15 mouse cellular contexts compared by ENCODE assay signal in genomic region chr1:74851001-74851775, GRCm38 (mm10). TPM values are rescaled to one million over a fixed set of nuclear protein-coding genes. Genes with fewer than 3 reads are reported as not detected.
DNase-seq lines count a peak whose midpoint lies in the region; ATAC-seq and TF ChIP-seq lines count a peak whose summit lies in the region.
"Had no signal": no experiment of that assay in that cellular context is flagged by ENCODE, and none has a peak within 500 bp of the region (broad histone marks: within the 10 kb centered on the region; RNA-seq: fewer than 3 reads in every experiment).

No protein-coding gene starts in this region.

- peaks cover 45% of the 10 kb centered on the region for H3K27me3 ChIP-seq in hindbrain, embryonic 12.5 days
- H3K27me3 ChIP-seq in neural tube, embryonic 13.5 days, result peaks cover 21% of the 10 kb centered on the region
- no peaks in the 10 kb centered on the region for H3K27me3 ChIP-seq in cerebellum, adult 2 months (ENCODE audit: control insufficient read depth, insufficient read depth, low read length)

- peak; percentile 45 to 53 for DNase-seq in left cerebral cortex, adult 2 months (ENCODE audit: extremely low spot score in 1 of 2, low spot score in 2 of 2)
- no peak for DNase-seq in left cerebral cortex, postnatal 4 days
- peak; percentile 84 for DNase-seq in brain, adult 2 months (ENCODE audit: low read depth, low spot score)
- no peak for DNase-seq in cerebellum, adult 2 months
- no peak for DNase-seq in ovary, postnatal 10 days (ENCODE audit: low spot score)
- DNase-seq: kidney, postnatal 25 days; lung, adult 18-20 months; thymus, postnatal 25 days had no signal

- no peaks in the 10 kb centered on the region for H3K9me3 ChIP-seq in hindbrain, embryonic 12.5 days (replicated peaks)
- H3K9me3 ChIP-seq in neural tube, embryonic 13.5 days, result no peaks in the 10 kb centered on the region

- ATAC-seq in hindbrain, embryonic 12.5 days (ENCODE audit: low FRiP score), result no peak
- ATAC-seq in neural tube, embryonic 13.5 days (ENCODE audit: low read depth), result no peak

- no peaks in the 10 kb centered on the region for H3K36me3 ChIP-seq in hindbrain, embryonic 12.5 days
- H3K36me3 ChIP-seq in neural tube, embryonic 13.5 days, result no peaks in the 10 kb centered on the region

- peak overlapping the region; percentile 19; the same call in 1 of the 2 replicates for H3K4me3 ChIP-seq in left cerebral cortex, adult 2 months
- no peak overlapping the region for H3K4me3 ChIP-seq in hindbrain, embryonic 12.5 days
- H3K4me3 ChIP-seq in neural tube, embryonic 13.5 days, result no peak overlapping the region
- no peak overlapping the region for H3K4me3 ChIP-seq in cerebellum, adult 2 months (replicated peaks; ENCODE audit: insufficient read depth, low read depth, low read length)
- H3K4me3 ChIP-seq: megakaryocyte, embryonic 14.5 days had no signal

- intact Hi-C loops in left cerebral cortex, adult 2 months (cut with DNase I), result no loop called here
- intact Hi-C loops in left cerebral cortex, postnatal 4 days (cut with DNase I), result no loop called here

- H3K4me1 ChIP-seq in hindbrain, embryonic 12.5 days, result peaks cover 44% of the 10 kb centered on the region
- peaks cover 37% of the 10 kb centered on the region for H3K4me1 ChIP-seq in neural tube, embryonic 13.5 days (replicated peaks)
- no peaks in the 10 kb centered on the region for H3K4me1 ChIP-seq in cerebellum, adult 2 months (ENCODE audit: control insufficient read depth, insufficient read depth, low read length)

- TF ChIP-seq POLR2A in cerebellum, adult 2 months (IDR thresholded peaks at IDR 0.05; ENCODE audit: borderline replicate concordance, insufficient read depth, low read length), result no peak

- H3K4me2 ChIP-seq in hindbrain, embryonic 12.5 days (replicated peaks), result no peak overlapping the region
- no peak overlapping the region for H3K4me2 ChIP-seq in neural tube, embryonic 13.5 days

- peak overlapping the region; percentile 94 for H3K27ac ChIP-seq in left cerebral cortex, adult 2 months
- peak overlapping the region; percentile 57 for H3K27ac ChIP-seq in hindbrain, embryonic 12.5 days
- H3K27ac ChIP-seq in neural tube, embryonic 13.5 days (replicated peaks), result no peak overlapping the region; the same call in 1 of the 2 replicates
- no peak overlapping the region for H3K27ac ChIP-seq in cerebellum, adult 2 months (ENCODE audit: insufficient read depth, low read length)

- no peak for TF ChIP-seq CTCF in left cerebral cortex, adult 2 months (IDR thresholded peaks at IDR 0.05)
- no peak for TF ChIP-seq CTCF in cerebellum, adult 2 months (IDR thresholded peaks at IDR 0.05; ENCODE audit: borderline replicate concordance, insufficient read depth, low read depth, low read length)

- peak overlapping the region; percentile 36 for H3K9ac ChIP-seq in hindbrain, embryonic 12.5 days
- peak overlapping the region; percentile 4; the same call in 1 of the 2 replicates for H3K9ac ChIP-seq in neural tube, embryonic 13.5 days

- 18% methylated on average over 6 of the region's 6 CpGs for WGBS in hindbrain, embryonic 12.5 days
- WGBS in neural tube, embryonic 13.5 days, result 19% methylated on average over 6 of the region's 6 CpGs
- WGBS in cerebellum, adult 2 months, result 38% methylated on average over 6 of the region's 6 CpGs

RNA-seq across cellular contexts. Expression of gene Cdk5r2, which starts 3.5 kb away (rescaled TPM):
- total RNA-seq in left cerebral cortex, adult 2 months (2021), result 100 to 1,000 TPM; 365 to 389 TPM
- total RNA-seq in left cerebral cortex, postnatal 4 days (2021), result 100 to 1,000 TPM; 227 to 230 TPM
- polyA plus RNA-seq in hindbrain, embryonic 12.5 days (2016; fragmentation: Nextera tagmentation; extraction: Ambion mirVana), result 6.9 and 7.5 TPM in 2 replicates
- 7.8 and 9.0 TPM in 2 replicates for polyA plus RNA-seq in neural tube, embryonic 13.5 days (2015; fragmentation: Nextera tagmentation; extraction: Ambion mirVana)
- 83.2 and 85.2 TPM in 2 replicates for polyA plus RNA-seq in cerebellum, adult 2 months (2012; rRNA removed)
- total RNA-seq: MEL had no signal
- polyA plus RNA-seq: limb, embryonic 11.5 days had no signal

RNA-seq across cellular contexts. Expression of gene Fev, which starts 34.0 kb away (rescaled TPM):
- not detected for total RNA-seq in left cerebral cortex, adult 2 months (2021)
- not detected for total RNA-seq in left cerebral cortex, postnatal 4 days (2021)
- polyA plus RNA-seq in hindbrain, embryonic 12.5 days (2016; fragmentation: Nextera tagmentation; extraction: Ambion mirVana), result 7.0 and 7.6 TPM in 2 replicates
- 0.26 TPM in 1 of 2 replicates, not detected in the other for polyA plus RNA-seq in neural tube, embryonic 13.5 days (2015; fragmentation: Nextera tagmentation; extraction: Ambion mirVana)
- 0.46 and 1.1 TPM in 2 replicates for polyA plus RNA-seq in cerebellum, adult 2 months (2012; rRNA removed)
- total RNA-seq: heart, adult 8-10 months; MEL had no signal
- polyA plus RNA-seq: frontal cortex, adult 2 months; limb, embryonic 11.5 days had no signal

RNA-seq across cellular contexts. Expression of gene Cryba2, which starts 41.8 kb away (rescaled TPM):
- total RNA-seq in left cerebral cortex, adult 2 months (2021), result not detected
- total RNA-seq in left cerebral cortex, postnatal 4 days (2021), result not detected
- 1.6 and 2.8 TPM in 2 replicates for polyA plus RNA-seq in hindbrain, embryonic 12.5 days (2016; fragmentation: Nextera tagmentation; extraction: Ambion mirVana)
- 0.85 TPM in 1 of 2 replicates, not detected in the other for polyA plus RNA-seq in neural tube, embryonic 13.5 days (2015; fragmentation: Nextera tagmentation; extraction: Ambion mirVana)
- 1.7 and 3.3 TPM in 2 replicates for polyA plus RNA-seq in cerebellum, adult 2 months (2012; rRNA removed)
- total RNA-seq: heart, adult 8-10 months; MEL had no signal
- polyA plus RNA-seq: limb, embryonic 11.5 days had no signal

RNA-seq across cellular contexts. Expression of gene Wnt10a, which starts 59.9 kb away (rescaled TPM):
- total RNA-seq in left cerebral cortex, adult 2 months (2021), result 10 to 100 TPM; 15.0 to 18.2 TPM
- total RNA-seq in left cerebral cortex, postnatal 4 days (2021), result under 1 TPM in 1 of 2 experiments, not detected in 1; 0.38 TPM
- 1.2 and 2.3 TPM in 2 replicates for polyA plus RNA-seq in hindbrain, embryonic 12.5 days (2016; fragmentation: Nextera tagmentation; extraction: Ambion mirVana)
- 0.13 and 0.15 TPM in 2 replicates for polyA plus RNA-seq in neural tube, embryonic 13.5 days (2015; fragmentation: Nextera tagmentation; extraction: Ambion mirVana)
- polyA plus RNA-seq in cerebellum, adult 2 months (2012; rRNA removed), result 0.36 and 0.59 TPM in 2 replicates
- total RNA-seq: heart, adult 8-10 months; MEL had no signal

Comparison
In these comparisons a context has a peak if more than half of its experiments do, and no peak if none do; other contexts are left out.
1. DNase-seq: peak in left cerebral cortex, adult 2 months (2 of 2) and brain, adult 2 months (single experiment); none in left cerebral cortex, postnatal 4 days (single experiment), cerebellum, adult 2 months (0 of 2) and ovary, postnatal 10 days (single experiment).
2. H3K27ac ChIP-seq: peak in left cerebral cortex, adult 2 months (single experiment) and hindbrain, embryonic 12.5 days (single experiment); none in neural tube, embryonic 13.5 days (single experiment) and cerebellum, adult 2 months (single experiment).